Mouse (Mus musculus) midbrain, postnatal 0 days (tissue): ENCODE data around the gene Tmem97. TPM values are rescaled to one million over a fixed set of nuclear protein-coding genes. Genes with fewer than 3 reads are reported as not detected.

Experiments
- ATAC-seq: fragments of 200-750 bp; cut with Nextera tagmentation; 2 replicates; pipeline ENCODE4 v1.8.0; 2017; ENCODE audit warnings: moderate number of reproducible peaks, mild to moderate bottlenecking, moderate TSS enrichment, moderate library complexity; ENCODE audit not compliant: low FRiP score
- DNase-seq: peaks from one replicate; pipeline ENCODE4 v3.0.0-alpha.2; 2015; ENCODE audit warnings: low spot score
- H3K27ac ChIP-seq: fragments of 300-500 bp; sonication (generic); 2 replicates; pipeline ENCODE4 v1.5.1; 2014; ENCODE audit warnings: low read depth, mild to moderate bottlenecking, low read length, mixed read lengths
- H3K27me3 ChIP-seq: fragments of 300-500 bp; sonication (generic); 2 replicates; pipeline ENCODE4 v1.6.1; 2014; ENCODE audit warnings: low read length, control low read depth, mixed read lengths; ENCODE audit not compliant: insufficient read depth
- H3K36me3 ChIP-seq: fragments of 300-500 bp; sonication (generic); 2 replicates; pipeline ENCODE4 v1.6.1; 2014; ENCODE audit warnings: low read length, control low read depth, mixed read lengths; ENCODE audit not compliant: insufficient read depth
- H3K4me1 ChIP-seq: fragments of 300-500 bp; sonication (generic); 2 replicates; pipeline ENCODE4 v1.6.1; 2014; ENCODE audit warnings: mild to moderate bottlenecking, control low read depth, antibody characterized with exemption, low read length, mixed read lengths; ENCODE audit not compliant: insufficient read depth
- H3K4me2 ChIP-seq: fragments of 300-500 bp; sonication (generic); 2 replicates; pipeline ENCODE4 v1.6.1; 2014; ENCODE audit warnings: low read depth, mild to moderate bottlenecking, low read length, mixed read lengths; ENCODE audit not compliant: poor library complexity, severe bottlenecking
- H3K4me3 ChIP-seq: fragments of 300-500 bp; sonication (generic); 2 replicates; pipeline ENCODE4 v1.5.1; 2014; ENCODE audit warnings: low read depth, mild to moderate bottlenecking, low read length, moderate library complexity
- H3K9ac ChIP-seq: fragments of 300-500 bp; sonication (generic); replicated peaks from 2 replicates; pipeline ENCODE4 v1.6.1; 2014; ENCODE audit warnings: mild to moderate bottlenecking, low read length, moderate library complexity, mixed read lengths; ENCODE audit not compliant: poor library complexity, severe bottlenecking
- H3K9me3 ChIP-seq: fragments of 300-500 bp; sonication (generic); 2 replicates; pipeline ENCODE4 v1.6.1; 2016; ENCODE audit warnings: low read length, control low read depth
- CTCF ChIP-seq: IDR thresholded peaks from 2 replicates; pipeline ENCODE4 v1.5.1; 2016; ENCODE audit warnings: antibody characterized with exemption, mild to moderate bottlenecking
- WGBS: fragments of 180-500 bp; shearing (Covaris S2); extraction: QIAGEN DNeasy Blood & Tissue Kit; methylation state at CpG from one replicate; pipeline ENCODE4 v1.1.7; 2014; 5-methylcytosine and 5-hydroxymethylcytosine counted together
- polyA plus RNA-seq: library from polyadenylated mRNA; unstranded; fragments of >200 nt; fragmentation: Nextera tagmentation; extraction: Ambion mirVana; gene quantifications from 2 replicates; pipeline ENCODE4 v1.2.1, GENCODE M21; 2015
- total RNA-seq: library from RNA; depleted of rRNA; stranded (reverse); fragments of >200 nt; gene quantifications from 2 replicates; pipeline ENCODE4 v1.2.3, GENCODE M21; 2014

Tmem97 gene
- total and polyA plus RNA-seq, 2 experiments from 2014 or later = 41.4 to 45.5 TPM

- Histone ChIP-seq H3K4me1 (no peaks in the 10 kb centered on the region; the same call in 1 of the 2 replicates), H3K27ac (no peak overlapping the region), H3K4me2 (no peak overlapping the region), H3K36me3 (peaks cover 9% of the 10 kb centered on the region), H3K9ac (no peak overlapping the region), H3K4me3 (no peak overlapping the region), H3K9me3 (no peaks in the 10 kb centered on the region), H3K27me3 (no peaks in the 10 kb centered on the region)
- WGBS = 97% methylated on average over 2 of the region's 2 CpGs
- ATAC-seq (no peak), DNase-seq (no peak)
- no peak for TF ChIP-seq CTCF
Measured at GRCm38 (mm10) chr11:78547718-78548460, 2.7 kb downstream of the Tmem97 start.

- ATAC-seq (no peak), DNase-seq (no peak)
- H3K9ac ChIP-seq = no peak overlapping the region
- H3K9me3 ChIP-seq = no peaks in the 10 kb centered on the region
- no peak overlapping the region for H3K4me2 ChIP-seq
- H3K4me3 ChIP-seq = no peak overlapping the region
- no peak overlapping the region for H3K27ac ChIP-seq
- peaks cover 21% of the 10 kb centered on the region for H3K36me3 ChIP-seq
- H3K27me3 ChIP-seq = no peaks in the 10 kb centered on the region
- H3K4me1 ChIP-seq = no peaks in the 10 kb centered on the region; the same call in 1 of the 2 replicates
- no peak for TF ChIP-seq CTCF
- 84% methylated on average over 8 of the region's 8 CpGs for WGBS
Measured at GRCm38 (mm10) chr11:78545181-78545580, 5.4 kb downstream of the Tmem97 start.

- DNase-seq = no peak
Measured at GRCm38 (mm10) chr11:78544449-78545111, 6.0 kb downstream of the Tmem97 start.

GRCm38 (mm10) chr11:78540358-78540757 is 10.2 kb downstream of the Tmem97 start:
- 86% methylated on average over 3 of the region's 3 CpGs for WGBS
- no peak for TF ChIP-seq CTCF
- Histone ChIP-seq H3K9ac (no peak overlapping the region), H3K27ac (no peak overlapping the region), H3K4me1 (peaks cover 7% of the 10 kb centered on the region; the same call in 1 of the 2 replicates), H3K4me3 (no peak overlapping the region), H3K9me3 (no peaks in the 10 kb centered on the region), H3K4me2 (no peak overlapping the region), H3K27me3 (no peaks in the 10 kb centered on the region), H3K36me3 (peaks cover 35% of the 10 kb centered on the region)
- DNase-seq (no peak), ATAC-seq (no peak)

More at GRCm38 (mm10) chr11:78544449-78545111, 6.0 kb downstream of the Tmem97 start:
- 94% methylated on average over 7 of the region's 7 CpGs for WGBS
- Histone ChIP-seq H3K9me3 (no peaks in the 10 kb centered on the region), H3K4me2 (no peak overlapping the region), H3K9ac (no peak overlapping the region), H3K27me3 (no peaks in the 10 kb centered on the region), H3K4me3 (no peak overlapping the region), H3K4me1 (no peaks in the 10 kb centered on the region; the same call in 1 of the 2 replicates), H3K27ac (no peak overlapping the region), H3K36me3 (peaks cover 25% of the 10 kb centered on the region)
- ATAC-seq = no peak
- peak; percentile 55 for TF ChIP-seq CTCF

GRCm38 (mm10) chr11:78536690-78537084 is 13.9 kb downstream of the Tmem97 start:
- TF ChIP-seq CTCF = no peak
- peak; percentile 12; the same call in 1 of the 2 replicates for ATAC-seq
- H3K27ac ChIP-seq = peak overlapping the region; percentile 81
- peak overlapping the region; percentile 63 for H3K4me2 ChIP-seq
- peak overlapping the region; percentile 71 for H3K9ac ChIP-seq
- no peaks in the 10 kb centered on the region for H3K27me3 ChIP-seq
- no peak for DNase-seq
- peaks cover 13% of the 10 kb centered on the region; the same call in 1 of the 2 replicates for H3K4me1 ChIP-seq
- WGBS = 2% methylated on average over 14 of the region's 14 CpGs
- H3K4me3 ChIP-seq = peak overlapping the region; percentile 65
- peaks cover 22% of the 10 kb centered on the region for H3K36me3 ChIP-seq
- H3K9me3 ChIP-seq = no peaks in the 10 kb centered on the region
